Mouse (Mus musculus): ENCODE measurements around the gene Dhdh.

Dhdh gene

DNA sequence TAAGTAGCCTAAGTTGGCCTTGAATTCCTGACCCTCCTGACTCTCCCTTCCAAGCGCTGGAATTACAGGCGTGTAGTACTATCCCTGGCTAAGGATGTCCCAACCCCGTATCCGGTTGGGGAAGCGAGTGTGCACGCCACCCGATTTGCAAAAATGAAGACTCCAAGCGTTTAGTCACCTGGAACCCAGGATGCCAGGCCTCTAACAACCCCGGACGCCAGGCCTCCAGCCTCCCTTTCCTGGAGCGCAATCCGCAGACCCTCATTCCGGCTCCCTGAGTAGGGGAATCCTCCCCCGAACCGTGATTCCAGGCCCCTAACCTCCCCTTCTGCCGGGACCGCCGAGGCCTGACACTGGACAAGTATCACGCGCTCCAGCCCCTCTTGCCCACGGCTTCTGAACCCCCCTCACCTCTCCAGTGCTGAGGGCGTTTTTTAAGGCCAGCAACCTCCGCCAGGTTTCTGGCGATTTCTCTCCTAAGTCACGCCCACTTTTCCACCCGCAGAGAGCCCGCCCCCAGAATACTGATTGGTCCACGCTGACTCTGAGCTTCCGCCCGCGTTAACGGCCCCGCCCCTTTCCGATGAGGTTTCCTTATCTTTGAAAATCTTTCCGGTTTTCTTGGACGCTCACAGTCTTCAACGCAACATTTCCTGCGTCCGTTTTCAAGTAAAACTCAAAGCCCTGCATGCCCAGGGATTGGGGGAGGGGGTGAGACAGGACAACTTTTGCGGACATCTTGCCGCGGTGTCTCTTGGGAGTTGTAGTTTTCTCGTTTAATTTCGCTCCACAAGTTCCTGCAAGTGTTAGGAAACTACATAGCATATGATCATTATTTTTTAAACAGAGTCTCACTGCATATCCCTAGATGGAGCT is 21.5 kb upstream of the Dhdh start, which contains the start of gene Nucb1:
Nucb1 (minus strand) TSS at position 495 of the 876 bp plus-strand sequence.
- WGBS, result under 1% methylated on average over 44 of the region's 44 CpGs

GRCm38 (mm10) chr7:45509181-45509882 is 20.7 kb upstream of the Dhdh start:
- 26% methylated on average over 19 of the region's 19 CpGs for WGBS

GRCm38 (mm10) chr7:45508561-45508960 is 20.0 kb upstream of the Dhdh start:
- WGBS, result 87% methylated on average over 6 of the region's 6 CpGs

- 91% methylated on average over 6 of the region's 6 CpGs for WGBS
These were observed 19.0 kb upstream of the Dhdh start for GRCm38 (mm10) chr7:45507583-45507982.

DNA sequence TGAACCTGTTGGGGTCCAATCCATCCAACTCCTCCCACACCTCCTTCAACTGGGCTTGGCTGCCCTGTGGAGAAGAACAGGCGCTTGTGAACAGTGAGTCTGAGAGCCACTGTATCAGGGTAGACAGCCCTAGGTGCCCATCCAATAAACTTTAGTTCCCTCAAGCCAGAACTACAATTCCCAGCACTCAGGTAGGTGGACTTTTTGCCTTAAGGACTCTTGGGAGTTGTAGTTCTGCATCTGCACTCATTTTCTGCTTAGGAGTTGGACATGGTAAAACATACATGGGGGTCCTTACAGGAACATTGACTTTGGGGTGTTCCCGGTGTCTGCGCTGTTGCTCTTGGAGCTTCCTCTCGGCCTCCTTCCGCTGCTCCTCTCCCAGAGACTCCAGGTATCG is 9.8 kb upstream of the Dhdh start:
- WGBS, result 95% methylated on average over 6 of the region's 6 CpGs

DNA sequence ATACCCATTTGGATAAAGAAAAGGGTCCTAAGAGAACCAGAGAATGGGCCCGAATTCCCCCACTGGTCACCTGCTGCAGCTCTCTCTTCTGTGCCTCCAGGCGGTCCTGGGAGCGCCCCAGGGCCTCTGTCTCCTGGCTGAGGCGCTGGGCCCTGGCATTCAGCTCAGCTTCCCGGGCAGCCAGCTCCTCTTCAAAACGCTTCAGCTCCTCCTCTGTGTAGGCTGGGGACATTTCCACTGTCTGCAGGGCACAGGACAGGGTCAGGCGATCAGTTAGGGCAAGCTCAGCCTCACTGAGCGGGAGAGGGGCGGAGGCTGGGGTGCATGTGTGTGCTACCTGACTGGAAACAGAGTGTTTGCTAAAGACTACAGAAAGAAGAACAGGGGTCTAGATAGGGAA is 5.9 kb upstream of the Dhdh start:
- 89% methylated on average over 9 of the region's 9 CpGs for WGBS

GRCm38 (mm10) chr7:45492951-45493350 is 4.3 kb upstream of the Dhdh start:
- WGBS, result 90% methylated on average over 5 of the region's 5 CpGs

GRCm38 (mm10) chr7:45492225-45492844 is 3.7 kb upstream of the Dhdh start:
- 97% methylated on average over 8 of the region's 8 CpGs for WGBS

DNA sequence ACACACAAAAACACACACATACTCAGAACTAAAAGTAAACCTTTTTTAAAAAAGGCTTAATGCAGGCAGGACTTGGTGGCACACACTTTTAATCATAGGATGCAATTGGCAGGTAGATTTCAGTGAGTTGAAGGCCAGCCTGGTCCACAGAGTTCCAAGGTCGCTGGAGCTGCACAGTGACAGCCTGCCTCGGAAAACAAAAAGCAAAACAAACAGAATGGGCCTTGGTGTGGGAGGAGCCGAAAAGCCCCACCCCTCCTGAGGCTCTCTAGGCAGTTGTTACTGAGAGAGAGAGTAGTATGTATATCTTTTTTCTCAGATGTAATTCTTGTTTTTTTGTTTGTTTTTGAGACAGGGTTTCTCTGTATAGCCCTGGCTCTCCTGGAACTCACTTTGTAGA is 2.7 kb upstream of the Dhdh start:
- WGBS, result 25% methylated on average over 3 of the region's 3 CpGs

- 32% methylated on average over 9 of the region's 9 CpGs for WGBS
These were observed 2.2 kb upstream of the Dhdh start for GRCm38 (mm10) chr7:45490822-45491221.

DNA sequence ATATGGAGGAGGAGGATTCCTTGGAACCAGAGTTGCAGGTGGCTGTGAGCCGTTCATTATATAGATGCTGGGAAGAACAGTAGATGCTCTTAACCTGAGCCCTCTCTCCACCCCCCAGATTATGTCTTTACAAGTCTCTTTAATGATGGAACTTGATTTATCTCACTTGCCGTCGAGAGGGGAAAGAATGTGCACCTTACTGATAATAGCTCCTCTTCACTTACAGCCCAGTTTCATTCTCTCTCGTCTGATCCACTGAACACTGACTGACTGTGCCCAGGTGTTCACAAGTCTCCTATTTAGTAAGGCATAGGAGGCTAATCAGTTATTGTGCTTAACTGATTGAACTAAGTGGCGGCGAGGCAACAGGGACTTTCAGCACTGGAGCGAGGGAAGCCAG is 973 bp upstream of the Dhdh start:
- WGBS, result 92% methylated on average over 7 of the region's 7 CpGs

GRCm38 (mm10) chr7:45487861-45488292 is 728 bp downstream of the Dhdh start:
- WGBS, result 61% methylated on average over 11 of the region's 11 CpGs

GRCm38 (mm10) chr7:45486761-45487415 is 1.7 kb downstream of the Dhdh start, which contains the start of gene Gm45808:
Gene Gm45808 (minus strand): TSS chr7:45486811.
- 61% methylated on average over 12 of the region's 12 CpGs for WGBS

- 86% methylated on average over 7 of the region's 7 CpGs for WGBS
These were observed 2.4 kb downstream of the Dhdh start for GRCm38 (mm10) chr7:45486158-45486557.

DNA sequence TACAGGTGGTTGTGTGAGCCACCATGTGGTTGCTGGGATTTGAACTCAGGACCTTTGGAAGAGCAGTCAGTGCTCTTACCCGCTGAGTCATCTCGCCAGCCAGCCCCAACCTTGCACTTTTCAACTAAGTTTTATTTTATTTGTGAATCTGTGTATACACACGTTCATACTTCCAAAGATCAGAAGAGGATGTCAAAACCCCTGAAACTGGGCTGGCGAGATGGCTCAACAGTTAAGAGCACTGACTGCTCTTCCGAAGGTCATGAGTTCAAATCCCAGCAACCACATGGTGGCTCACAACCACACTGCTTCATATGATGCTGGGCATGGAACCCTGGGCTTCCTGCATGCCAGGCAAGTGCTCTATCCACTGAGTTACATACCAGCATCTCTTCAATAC is 3.6 kb downstream of the Dhdh start:
- 95% methylated on average over 5 of the region's 5 CpGs for WGBS

DNA sequence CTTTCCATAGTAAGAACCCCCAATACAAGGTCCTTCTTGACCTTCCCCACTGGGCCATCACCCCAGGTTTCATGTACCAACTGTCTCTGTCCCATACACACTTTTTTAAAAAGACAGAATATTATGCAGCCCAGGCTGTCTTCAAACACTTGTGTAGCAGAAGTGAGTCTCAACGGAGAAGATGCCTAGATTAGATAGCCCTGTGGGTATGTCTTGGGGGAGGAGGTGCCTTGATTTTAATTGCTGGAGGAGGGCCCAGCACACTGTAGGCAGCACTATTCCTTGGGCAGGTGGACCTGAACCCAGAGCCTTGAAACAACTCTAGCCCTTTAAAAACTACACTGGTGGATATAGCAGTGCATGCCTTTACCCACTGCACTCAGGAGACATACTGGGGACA is 6.4 kb downstream of the Dhdh start:
- WGBS, result 58% methylated on average over 1 of the region's 1 CpGs

GRCm38 (mm10) chr7:45481374-45481927 is 7.2 kb downstream of the Dhdh start, which contains the start of gene Tulp2:
Gene Tulp2 (plus strand): TSS chr7:45481877.
- 51% methylated on average over 15 of the region's 15 CpGs for WGBS

DNA sequence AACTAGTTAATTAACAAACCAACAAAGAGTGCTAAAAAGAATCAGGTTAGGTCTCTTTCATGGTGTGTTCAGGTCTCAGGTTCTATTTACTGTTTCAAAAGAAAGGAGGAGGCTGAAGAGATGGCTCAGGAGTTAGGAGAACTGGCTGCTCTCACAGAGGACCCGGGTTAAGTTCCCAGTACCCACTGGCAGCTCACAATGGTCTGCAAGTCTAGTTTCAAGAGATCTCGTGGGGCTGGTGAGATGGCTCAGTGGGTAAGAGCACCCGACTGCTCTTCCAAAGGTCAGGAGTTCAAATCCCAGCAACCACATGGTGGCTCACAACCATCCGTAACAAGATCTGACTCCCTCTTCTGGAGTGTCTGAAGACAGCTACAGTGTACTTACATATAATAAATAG is 8.3 kb downstream of the Dhdh start:
- WGBS, result 87% methylated on average over 4 of the region's 4 CpGs

DNA sequence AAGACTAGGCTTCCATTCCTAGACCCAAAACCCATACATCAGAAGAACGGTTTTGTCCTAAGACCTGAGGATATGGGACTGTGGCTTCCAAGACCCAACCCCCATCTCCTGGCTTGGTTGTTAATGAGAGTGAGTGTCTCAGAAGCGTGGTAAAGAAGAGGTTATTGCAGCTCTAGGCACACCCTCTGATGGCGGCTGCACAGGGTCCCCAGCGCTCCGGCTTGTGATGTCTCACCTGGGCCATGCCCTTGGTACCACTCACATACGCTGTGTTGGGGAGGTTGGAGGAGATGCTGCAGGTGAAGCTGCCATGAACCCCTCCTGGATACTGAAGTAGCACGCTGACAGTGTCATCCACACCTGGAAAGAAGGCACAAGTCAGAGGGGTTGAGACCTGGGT is 9.8 kb downstream of the Dhdh start:
- 93% methylated on average over 7 of the region's 7 CpGs for WGBS

DNA sequence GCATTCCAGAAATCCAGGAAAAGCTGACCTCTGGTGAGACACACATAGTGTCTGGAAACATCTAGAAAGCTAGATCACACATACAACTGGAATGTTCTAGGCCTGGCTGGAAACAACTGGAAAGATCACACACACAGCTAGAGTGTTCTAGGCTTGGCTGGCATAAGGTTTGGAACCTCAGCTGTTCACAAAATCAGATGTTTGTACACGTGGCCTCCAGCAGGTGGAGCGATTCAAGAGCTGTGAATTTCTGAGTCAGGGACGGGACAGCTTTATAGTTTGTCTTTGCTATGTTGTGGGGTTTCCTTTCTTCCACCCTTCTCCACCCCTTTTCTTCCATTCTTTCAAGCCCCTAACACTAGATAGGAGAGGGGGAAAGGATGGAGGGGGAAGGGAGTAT is 11.6 kb downstream of the Dhdh start:
- WGBS, result 2% methylated on average over 3 of the region's 3 CpGs

DNA sequence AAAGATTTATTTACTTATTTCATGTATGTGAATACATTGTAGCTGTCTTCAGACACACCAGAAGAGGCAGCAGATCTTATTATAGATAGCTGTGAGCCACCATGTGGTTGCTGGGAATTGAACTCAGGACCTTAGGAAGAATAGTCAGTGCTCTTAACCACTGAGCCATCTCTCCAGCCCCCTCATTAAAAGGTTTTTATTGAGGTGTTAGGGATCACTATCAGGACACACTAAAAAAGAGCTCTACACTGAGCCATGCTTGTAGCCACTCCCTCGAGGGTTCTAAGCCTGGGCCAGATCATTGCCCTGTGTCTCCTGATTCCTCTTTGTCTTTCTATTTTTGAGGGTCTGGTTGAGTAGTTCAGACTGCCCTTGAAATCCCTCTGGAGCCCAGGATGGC is 12.2 kb downstream of the Dhdh start:
- 56% methylated on average over 1 of the region's 1 CpGs for WGBS

Measured in cerebral cortex, adult 2 months (tissue).